Mouse (Mus musculus): ENCODE data around the gene Olfr324.

- TF ChIP-seq CTCF (IDR thresholded peaks at IDR 0.05; ENCODE audit: extremely low read depth, insufficient read length, insufficient replicate concordance, low read depth, low read length) (no peak), POLR2A (IDR thresholded peaks at IDR 0.05; ENCODE audit: low read depth, low read length) (no peak)
Observed at GRCm38 (mm10) chr11:58605228-58605627, 10.3 kb downstream of the Olfr324 start.

Measured in small intestine, adult 2 months (tissue).